Mouse (Mus musculus) megakaryocyte-erythroid progenitor cell, adult 5-6 weeks (primary cell): ENCODE measurements around the gene Entpd2. TPM values are rescaled to one million over a fixed set of nuclear protein-coding genes. Genes with fewer than 3 reads are reported as not detected.

Experiments
- ATAC-seq: replicated peaks from 2 replicates; pipeline ENCODE4 v1.8.0; 2016; ENCODE audit warnings: mild to moderate bottlenecking, inconsistent platforms; ENCODE audit not compliant: severe bottlenecking, poor library complexity, low FRiP score, low TSS enrichment
- total RNA-seq, 2 experiments: library from RNA; stranded (forward) in 1 of 2; stranded (reverse) in 1 of 2; fragments of 200-1000, 215-1000 nt in 1 of 2; fragments of >200 nt in 1 of 2; fragmentation: Nextera tagmentation in 1 of 2; gene quantifications; 2 replicates each; pipeline ENCODE4 v1.2.3; 2014 to 2017

Gene Entpd2
- not detected in 2 replicates for total RNA-seq (2014; fragmentation: Nextera tagmentation)
- total RNA-seq (2017): not detected in 2 replicates

DNA sequence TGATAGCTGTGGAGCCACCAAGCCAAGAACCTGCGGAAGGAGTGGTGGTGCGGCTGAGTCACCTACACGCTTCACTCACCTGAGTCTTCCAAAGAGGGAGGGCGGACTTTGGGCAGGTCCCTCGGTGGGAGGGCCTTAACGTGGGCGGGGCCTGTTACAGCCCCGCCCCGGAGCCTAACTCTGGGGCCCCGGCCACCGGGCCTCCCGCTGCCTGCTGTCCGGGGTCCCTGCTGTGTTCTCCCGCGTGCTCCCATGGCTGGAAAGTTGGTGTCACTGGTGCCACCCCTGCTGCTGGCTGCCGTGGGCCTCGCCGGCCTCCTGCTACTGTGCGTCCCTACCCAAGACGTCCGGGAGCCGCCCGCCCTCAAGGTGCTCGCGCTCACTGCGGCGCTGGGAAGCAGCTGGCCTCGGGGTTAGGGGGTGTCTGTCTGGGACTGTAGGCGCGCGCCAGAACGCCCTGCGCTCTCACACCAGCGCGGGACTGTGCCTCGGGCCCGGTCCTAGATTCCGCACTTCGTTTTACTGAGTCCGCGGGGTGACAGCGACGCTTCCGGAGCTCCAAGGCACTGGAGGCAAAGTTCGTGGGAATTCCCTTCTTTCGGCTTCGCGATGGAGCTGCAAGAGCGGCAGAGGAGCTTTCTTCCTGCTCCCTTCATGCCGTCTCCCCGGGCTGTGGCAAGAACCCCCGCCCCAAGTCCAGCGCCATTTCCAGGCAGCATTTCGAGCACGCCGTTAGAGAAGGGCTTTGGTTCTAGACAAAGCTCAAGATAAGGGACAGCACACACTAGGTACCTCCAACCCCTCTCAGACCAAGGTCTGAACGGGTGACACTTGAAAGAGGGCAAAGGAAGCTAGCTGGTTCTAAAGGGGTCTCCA is at the start of gene Entpd2:
Entpd2 (plus strand) TSS at position 154 of the 876 bp plus-strand sequence.
- peak; percentile 34; the same call in 1 of the 2 replicates for ATAC-seq

- ATAC-seq: no peak
Measured at GRCm38 (mm10) chr2:25348162-25348561, 47.5 kb upstream of the Entpd2 start.

GRCm38 (mm10) chr2:25349499-25349898 is 46.2 kb upstream of the Entpd2 start:
- ATAC-seq: no peak

GRCm38 (mm10) chr2:25350701-25351100 is 45.0 kb upstream of the Entpd2 start:
- no peak for ATAC-seq

- no peak for ATAC-seq
Measured at GRCm38 (mm10) chr2:25354211-25354610, 41.5 kb upstream of the Entpd2 start.

- ATAC-seq: peak; percentile 15; the same call in 1 of the 2 replicates
Measured at GRCm38 (mm10) chr2:25355419-25356066, 40.1 kb upstream of the Entpd2 start.

- ATAC-seq: peak; percentile 64
Measured at GRCm38 (mm10) chr2:25356208-25357079, 39.2 kb upstream of the Entpd2 start, which contains the start of gene Dpp7. Gene Dpp7 (minus strand): TSS chr2:25356359.

- ATAC-seq: no peak
Measured at GRCm38 (mm10) chr2:25359848-25360247, 35.8 kb upstream of the Entpd2 start.

DNA sequence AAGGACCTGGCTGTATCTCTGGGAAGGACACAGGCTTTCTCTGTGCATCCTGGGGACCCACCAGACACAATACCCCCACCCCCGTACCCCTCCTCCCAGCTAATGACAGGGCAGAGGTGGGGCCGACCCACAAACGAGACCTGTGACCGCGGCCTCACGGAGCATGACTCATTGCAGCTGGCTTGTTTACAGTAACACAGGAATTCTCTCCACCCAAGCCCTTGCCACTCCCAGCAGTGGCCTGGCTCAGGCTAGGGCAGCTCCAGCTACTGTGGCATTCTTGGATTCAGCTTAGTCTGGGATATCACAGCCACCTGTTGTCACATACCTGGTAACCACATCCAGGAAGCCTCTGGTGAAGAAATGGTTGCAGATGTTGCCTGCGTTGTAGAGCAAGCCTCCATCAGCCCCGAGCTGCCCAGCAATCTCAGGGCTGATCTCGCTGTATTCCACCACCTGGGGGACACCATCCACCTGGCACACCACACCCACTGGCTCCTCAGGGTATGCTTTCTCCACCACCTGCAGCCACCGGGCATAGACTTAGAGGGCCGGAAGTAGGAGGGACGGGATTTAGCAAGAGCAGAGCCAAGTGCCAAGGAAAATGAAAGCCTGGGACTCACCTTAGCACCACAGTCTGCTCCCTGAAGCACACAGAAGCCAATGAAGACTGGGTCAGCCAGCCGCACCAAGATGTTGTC is 32.0 kb upstream of the Entpd2 start:
- ATAC-seq: no peak

- ATAC-seq: no peak
Measured at GRCm38 (mm10) chr2:25364313-25364712, 31.4 kb upstream of the Entpd2 start.

- ATAC-seq: no peak
Measured at GRCm38 (mm10) chr2:25364761-25365090, 30.9 kb upstream of the Entpd2 start.

GRCm38 (mm10) chr2:25365091-25365761 is 30.4 kb upstream of the Entpd2 start, which contains the start of gene Uap1l1:
Gene Uap1l1 (minus strand): TSS chr2:25365682.
- ATAC-seq: peak; percentile 70

DNA sequence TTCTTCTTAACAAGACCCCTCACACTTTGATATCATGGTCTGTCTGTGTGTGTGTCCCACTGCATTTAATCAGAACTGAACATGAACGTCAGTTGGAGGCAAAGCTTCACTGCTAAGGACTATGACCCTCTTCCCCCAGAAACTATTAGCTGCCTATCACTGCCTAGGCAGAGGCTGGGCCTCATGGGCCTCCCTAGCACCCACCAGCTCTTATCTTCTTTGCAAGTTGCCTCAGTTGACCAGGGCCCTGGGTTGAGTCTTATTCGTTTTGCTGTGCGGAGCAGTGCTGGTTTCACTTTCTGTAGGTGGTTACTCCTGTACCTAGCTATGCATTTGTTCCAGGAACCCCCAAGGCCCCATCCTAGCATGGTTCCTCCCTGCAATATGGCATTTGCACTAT is 25.7 kb upstream of the Entpd2 start:
- no peak for ATAC-seq

GRCm38 (mm10) chr2:25371764-25372643 is 23.7 kb upstream of the Entpd2 start, which contains the start of gene Sapcd2:
Gene Sapcd2 (plus strand): TSS chr2:25372321.
- ATAC-seq: peak; percentile 82

DNA sequence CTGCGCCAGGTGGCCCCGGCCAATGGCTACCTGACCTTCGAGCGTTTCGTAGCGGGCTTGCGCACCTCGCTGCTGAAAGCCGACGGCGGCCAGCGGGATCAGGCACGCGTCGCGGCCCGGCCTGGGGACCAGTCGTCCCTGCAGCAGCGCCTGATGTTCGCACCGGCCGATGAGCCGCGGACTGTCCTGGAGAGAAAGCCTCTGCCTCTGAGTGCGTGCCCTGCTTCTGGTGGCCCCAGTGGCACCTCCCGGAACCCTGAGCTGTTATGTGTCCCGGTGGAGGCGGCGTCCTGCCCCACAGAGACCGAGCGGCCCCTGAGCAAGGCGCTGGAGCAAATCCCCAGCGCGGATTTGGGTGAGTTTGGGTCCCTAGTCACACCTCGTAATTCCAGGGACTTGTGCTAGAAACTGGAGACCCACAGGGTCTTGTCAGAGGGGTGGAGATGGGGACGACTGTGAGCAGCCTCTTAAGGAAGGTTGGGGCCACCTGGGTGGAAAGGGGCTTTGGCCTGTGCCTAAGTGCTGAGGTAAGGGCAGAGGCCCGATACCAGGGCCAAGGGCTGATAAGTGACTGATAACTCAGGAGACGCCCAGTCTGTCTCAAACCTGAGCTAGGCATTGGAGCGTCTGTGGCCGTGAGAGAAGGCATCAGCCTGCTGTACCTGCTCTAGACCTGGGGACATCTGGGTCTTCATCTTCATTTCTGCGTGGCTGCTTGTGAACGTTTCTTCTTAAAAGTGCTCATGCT is 22.9 kb upstream of the Entpd2 start:
- peak; percentile 29 for ATAC-seq

- ATAC-seq: peak; percentile 8; the same call in 1 of the 2 replicates
Measured at GRCm38 (mm10) chr2:25373431-25373830, 22.2 kb upstream of the Entpd2 start.

DNA sequence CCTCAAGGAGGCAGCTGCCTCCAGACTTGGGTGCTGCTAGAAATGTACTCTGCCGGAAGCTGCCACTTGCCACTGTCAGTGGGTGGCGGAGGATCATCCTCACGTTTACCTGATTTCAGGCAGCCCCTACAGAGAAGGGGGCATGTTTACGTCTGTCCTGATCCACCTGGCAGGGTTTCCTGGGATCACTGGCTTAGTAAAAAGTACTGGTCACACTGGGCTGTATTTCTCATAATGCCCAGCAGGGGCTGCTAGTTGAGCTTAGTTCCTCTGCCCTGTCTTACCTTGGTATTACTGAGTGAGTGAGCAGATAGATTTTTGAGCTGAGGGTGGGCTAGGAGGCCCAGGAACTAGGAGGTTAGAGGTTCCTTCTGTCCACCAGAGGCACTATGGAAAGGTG is 19.1 kb upstream of the Entpd2 start:
- no peak for ATAC-seq
